Mouse (Mus musculus): ENCODE results near the gene Tmem88. TPM values are rescaled to one million over a fixed set of nuclear protein-coding genes. Genes with fewer than 3 reads are reported as not detected.
"Not testable (repeated sequence)": the region's sequence is repeated elsewhere in the genome, so short reads cannot be mapped to it uniquely, and the experiment has no call there.

Gene Tmem88
- total RNA-seq, 1 experiment from 2014 or later = 3.8 TPM

DNA sequence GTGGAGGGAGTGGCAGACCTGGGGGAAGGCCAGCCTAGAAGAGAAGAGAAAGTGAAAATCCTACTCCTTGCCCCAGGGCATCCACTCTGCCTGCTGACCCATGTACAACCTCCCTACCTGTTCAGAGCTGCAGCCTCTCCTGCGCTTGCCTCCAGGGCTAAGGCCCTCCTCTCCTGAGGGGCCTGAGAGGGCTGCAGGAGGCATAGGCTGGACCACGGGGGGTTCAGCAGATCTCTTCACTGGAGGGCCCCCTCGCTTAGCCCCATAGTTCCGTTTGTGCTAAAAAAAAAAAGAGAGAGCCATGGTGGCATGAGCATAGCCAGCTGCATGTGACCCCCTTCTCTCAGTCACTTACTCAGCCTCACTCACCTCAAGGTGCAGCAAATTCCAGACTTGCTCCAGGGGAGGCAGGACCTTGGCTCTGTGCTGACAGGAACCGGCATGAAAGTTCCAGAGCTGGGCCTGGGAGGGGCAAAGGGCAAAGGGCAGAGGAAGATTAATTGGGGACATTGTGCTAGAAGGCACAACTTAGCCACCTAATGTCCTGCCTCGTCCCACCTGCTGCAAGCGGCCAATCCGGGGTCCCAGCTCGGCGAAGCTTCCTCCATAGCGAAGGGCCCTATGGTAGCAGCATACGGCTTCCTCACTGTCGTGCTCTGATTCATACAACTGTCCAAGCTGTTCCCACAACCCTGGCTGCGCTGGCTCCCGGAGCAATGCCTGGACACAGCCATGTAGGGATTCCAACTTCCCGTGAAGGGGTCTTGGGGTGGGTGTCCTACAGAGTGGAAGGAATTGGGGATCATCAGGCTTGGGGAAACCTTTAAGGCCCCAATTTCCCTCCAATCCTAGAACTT lies 9.1 kb upstream of the Tmem88 start:
- ATAC-seq (replicated peaks; ENCODE audit: insufficient number of reproducible peaks, low FRiP score, low TSS enrichment, poor library complexity, severe bottlenecking) = no peak

DNA sequence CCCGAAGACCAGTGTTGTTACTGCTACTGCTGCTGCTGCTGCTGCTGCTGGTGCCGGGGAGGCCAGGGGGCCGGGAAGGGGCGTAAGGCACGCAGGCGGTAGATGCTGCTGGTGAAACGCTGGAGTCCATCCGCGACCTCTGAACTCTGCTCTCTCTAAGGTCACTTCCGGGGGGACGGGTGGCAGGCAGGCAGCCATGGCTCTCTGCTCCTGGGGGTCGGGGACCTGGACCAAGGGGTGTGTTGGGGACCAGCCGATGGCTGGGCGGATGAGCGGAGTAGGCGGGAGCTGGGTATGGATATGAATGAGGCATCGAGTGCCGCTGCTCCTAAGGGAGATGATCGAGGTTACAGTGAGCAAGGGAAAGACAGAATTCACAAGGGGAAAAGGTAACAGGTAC lies 8.2 kb upstream of the Tmem88 start:
- ATAC-seq (replicated peaks; ENCODE audit: insufficient number of reproducible peaks, low FRiP score, low TSS enrichment, poor library complexity, severe bottlenecking) = no peak

GRCm38 (mm10) chr11:69405397-69406200 lies 7.6 kb upstream of the Tmem88 start:
- no peak for ATAC-seq (replicated peaks; ENCODE audit: insufficient number of reproducible peaks, low FRiP score, low TSS enrichment, poor library complexity, severe bottlenecking)

DNA sequence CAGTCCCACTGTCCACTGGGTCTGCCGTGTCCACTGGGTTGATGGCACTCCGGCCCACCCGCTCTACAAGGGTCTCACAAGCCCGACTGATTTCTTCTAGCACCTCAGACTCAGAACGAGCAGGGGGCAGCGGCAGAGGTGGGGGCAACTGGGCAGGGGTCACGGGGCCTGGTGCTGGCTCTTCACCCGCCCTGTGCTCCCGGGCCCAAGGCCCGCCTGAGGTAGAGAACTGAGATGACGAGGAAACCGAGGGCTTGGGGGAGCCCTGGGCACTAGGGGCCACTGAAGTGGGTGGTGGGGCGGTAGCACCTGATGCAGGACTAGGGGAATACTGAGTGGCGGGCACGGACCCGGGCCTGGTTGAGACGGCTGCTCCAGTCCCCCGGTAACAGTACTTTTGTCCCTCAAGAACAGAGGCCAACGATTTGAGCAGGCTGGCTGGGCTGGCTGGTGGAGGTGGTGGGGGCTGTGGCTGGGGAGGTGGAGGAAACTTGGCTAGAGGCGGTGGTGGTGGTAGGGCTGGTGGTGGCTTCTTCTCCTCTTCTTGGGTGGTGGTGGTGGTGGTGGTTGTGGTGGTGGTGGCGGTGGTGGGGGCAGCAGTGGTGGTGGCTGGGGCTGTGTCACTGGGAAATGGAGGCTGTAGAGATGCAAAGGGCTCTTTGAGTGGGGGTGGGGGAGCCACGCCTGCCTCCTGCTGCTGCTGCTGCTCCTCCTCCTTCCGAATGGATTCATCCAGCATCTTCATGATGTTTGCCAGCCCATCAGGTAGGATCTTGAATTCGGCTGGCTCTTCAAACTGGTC lies 6.8 kb upstream of the Tmem88 start:
- ATAC-seq (replicated peaks; ENCODE audit: insufficient number of reproducible peaks, low FRiP score, low TSS enrichment, poor library complexity, severe bottlenecking) = no peak

GRCm38 (mm10) chr11:69403691-69404594 lies 5.9 kb upstream of the Tmem88 start:
- ATAC-seq (replicated peaks; ENCODE audit: insufficient number of reproducible peaks, low FRiP score, low TSS enrichment, poor library complexity, severe bottlenecking) = no peak

GRCm38 (mm10) chr11:69401987-69402386 lies 4.0 kb upstream of the Tmem88 start:
- ATAC-seq (replicated peaks; ENCODE audit: insufficient number of reproducible peaks, low FRiP score, low TSS enrichment, poor library complexity, severe bottlenecking) = no peak

GRCm38 (mm10) chr11:69401210-69401637 lies 3.2 kb upstream of the Tmem88 start:
- peak; percentile 74 for ATAC-seq (replicated peaks; ENCODE audit: insufficient number of reproducible peaks, low FRiP score, low TSS enrichment, poor library complexity, severe bottlenecking)

GRCm38 (mm10) chr11:69400083-69400850 lies 2.2 kb upstream of the Tmem88 start:
- ATAC-seq (replicated peaks; ENCODE audit: insufficient number of reproducible peaks, low FRiP score, low TSS enrichment, poor library complexity, severe bottlenecking) = no peak

GRCm38 (mm10) chr11:69399201-69400082 lies 1.4 kb upstream of the Tmem88 start:
- no peak for ATAC-seq (replicated peaks; ENCODE audit: insufficient number of reproducible peaks, low FRiP score, low TSS enrichment, poor library complexity, severe bottlenecking)

- ATAC-seq (replicated peaks; ENCODE audit: insufficient number of reproducible peaks, low FRiP score, low TSS enrichment, poor library complexity, severe bottlenecking) = no peak
Measured at GRCm38 (mm10) chr11:69398486-69399200, 609 bp upstream of the Tmem88 start.

GRCm38 (mm10) chr11:69397581-69398057 lies 415 bp downstream of the Tmem88 start:
- no peak for ATAC-seq (replicated peaks; ENCODE audit: insufficient number of reproducible peaks, low FRiP score, low TSS enrichment, poor library complexity, severe bottlenecking)

- no peak for ATAC-seq (replicated peaks; ENCODE audit: insufficient number of reproducible peaks, low FRiP score, low TSS enrichment, poor library complexity, severe bottlenecking)
Measured at GRCm38 (mm10) chr11:69396772-69397171, 1.3 kb downstream of the Tmem88 start.

GRCm38 (mm10) chr11:69395634-69396373 lies 2.2 kb downstream of the Tmem88 start:
- ATAC-seq (replicated peaks; ENCODE audit: insufficient number of reproducible peaks, low FRiP score, low TSS enrichment, poor library complexity, severe bottlenecking) = peak; percentile 62

- ATAC-seq (replicated peaks; ENCODE audit: insufficient number of reproducible peaks, low FRiP score, low TSS enrichment, poor library complexity, severe bottlenecking) = peak; percentile 55
Measured at GRCm38 (mm10) chr11:69395235-69395633, 2.8 kb downstream of the Tmem88 start, which contains the start of the genes Naa38 and Cyb5d1. Gene Naa38, plus strand, starts transcription at chr11:69395487. Gene Cyb5d1, minus strand, starts transcription at chr11:69395631.

DNA sequence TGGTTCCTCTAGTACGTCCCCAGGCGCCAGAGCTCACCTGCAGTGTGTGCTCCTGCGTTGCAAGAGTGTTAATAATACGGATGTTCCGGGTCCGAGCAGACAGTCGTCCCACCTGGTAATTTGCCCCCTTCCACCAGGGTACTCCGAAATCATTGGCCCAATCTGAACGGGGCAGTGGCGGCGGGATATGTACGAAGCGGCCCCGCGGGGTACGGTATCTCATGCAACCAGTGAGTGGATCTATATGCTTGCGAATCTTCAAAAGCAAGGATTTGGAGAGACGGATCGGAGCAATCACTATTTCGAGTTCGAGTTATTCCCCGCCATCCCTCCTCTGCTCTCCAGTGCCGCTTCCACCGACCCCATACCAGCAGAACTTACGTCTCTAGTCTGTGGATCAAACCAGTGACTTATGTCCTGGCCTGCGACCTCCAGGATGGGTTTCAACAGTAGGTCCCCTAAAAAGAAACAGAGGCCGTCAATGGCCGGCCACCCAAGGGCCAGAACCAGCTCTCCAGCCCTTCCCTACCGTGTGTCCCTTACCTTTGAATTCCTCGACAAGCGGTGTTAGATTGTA lies 3.4 kb downstream of the Tmem88 start:
- not testable (repeated sequence) for ATAC-seq (replicated peaks; ENCODE audit: insufficient number of reproducible peaks, low FRiP score, low TSS enrichment, poor library complexity, severe bottlenecking)

Data from monocyte, adult 5-6 weeks (primary cell).